Mouse (Mus musculus) erythroid progenitor cell, adult 5-6 weeks (primary cell): ENCODE data around the gene S100b. TPM values are rescaled to one million over a fixed set of nuclear protein-coding genes. Genes with fewer than 3 reads are reported as not detected.

Experiments
- ATAC-seq: replicated peaks from 2 replicates; pipeline ENCODE4 v1.8.0; 2016; ENCODE audit warnings: moderate number of reproducible peaks, mild to moderate bottlenecking, moderate TSS enrichment, inconsistent platforms; ENCODE audit not compliant: poor library complexity, low FRiP score, severe bottlenecking
- total RNA-seq, 2 experiments: library from RNA; stranded (forward) in 1 of 2; stranded (reverse) in 1 of 2; fragments of 150-400 nt in 1 of 2; fragments of 186-747, 209-891 nt in 1 of 2; gene quantifications; 2 replicates each; pipeline versions ENCODE4 v1.2.3 to v1.2.4; 2015 to 2017; ENCODE audit warnings: low replicate concordance in 2 of 2

The S100b gene
- total RNA-seq (2015; ENCODE audit: low replicate concordance) (not detected in 2 replicates), total RNA-seq (2017; ENCODE audit: low replicate concordance) (not detected in 2 replicates)

DNA sequence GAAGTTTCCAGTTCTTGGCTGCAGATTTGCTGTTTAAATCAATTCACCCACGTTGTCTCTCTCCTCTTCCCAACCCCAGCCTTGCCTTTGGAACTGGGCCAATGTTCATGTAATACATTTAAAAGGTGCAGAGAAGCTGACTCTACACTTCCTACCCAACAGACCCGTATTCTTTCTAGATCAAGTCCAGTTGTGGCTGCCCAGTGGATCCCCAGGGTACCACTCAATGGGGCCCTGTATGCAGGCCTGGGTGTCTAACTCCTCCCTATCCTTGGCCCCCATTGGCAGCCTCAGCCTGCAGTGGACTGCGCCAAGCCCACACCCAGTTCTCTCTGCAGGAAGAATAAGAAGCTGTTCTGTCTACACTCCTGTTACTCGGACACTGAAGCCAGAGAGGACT, at the start of gene S100b:
TSS of gene S100b (plus strand) at position 318 of the 400 bp plus-strand sequence.
- no peak for ATAC-seq

GRCm38 (mm10) chr10:76207262-76207796, 46.3 kb upstream of the S100b start:
- no peak for ATAC-seq

DNA sequence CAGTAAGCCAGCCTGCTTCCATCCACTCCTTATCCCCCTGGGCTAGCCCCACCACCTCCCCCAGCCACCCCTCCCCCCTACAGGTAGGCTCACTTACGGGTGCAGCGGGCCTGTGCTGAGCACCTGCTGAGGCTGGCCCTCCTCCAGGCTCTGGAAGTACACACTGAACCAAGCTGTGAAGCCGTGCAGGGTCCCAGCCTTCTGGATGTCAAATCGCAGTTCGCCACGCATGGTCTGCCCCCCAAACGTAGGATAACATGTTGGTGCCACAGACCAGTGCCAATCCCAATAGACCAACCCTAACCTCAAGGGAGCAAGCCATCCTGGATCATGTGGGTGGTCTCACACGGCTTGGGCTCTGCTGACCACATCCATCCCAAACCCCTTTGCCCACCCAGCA, 44.4 kb upstream of the S100b start:
- no peak for ATAC-seq

- ATAC-seq: no peak
Measured at GRCm38 (mm10) chr10:76210806-76211205, 42.8 kb upstream of the S100b start.

DNA sequence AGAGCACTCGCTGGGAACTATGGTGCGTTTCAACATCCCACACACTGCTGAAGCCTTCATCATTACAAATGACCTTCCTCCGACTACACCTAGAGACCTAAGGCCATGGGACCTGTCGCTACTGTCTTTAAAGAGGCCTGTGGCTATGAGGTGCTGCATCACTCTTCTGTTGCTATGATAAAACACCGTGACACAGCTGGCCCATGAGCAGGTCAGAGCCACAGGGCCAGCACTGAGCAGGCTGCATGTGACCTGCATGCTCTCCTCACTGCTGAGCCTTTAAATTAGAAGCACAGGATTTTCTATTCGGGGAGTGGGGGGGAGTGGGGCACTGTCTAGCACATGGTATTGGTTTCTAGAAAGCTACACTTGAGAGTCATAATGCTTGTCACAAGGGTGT, 41.5 kb upstream of the S100b start:
- no peak for ATAC-seq

DNA sequence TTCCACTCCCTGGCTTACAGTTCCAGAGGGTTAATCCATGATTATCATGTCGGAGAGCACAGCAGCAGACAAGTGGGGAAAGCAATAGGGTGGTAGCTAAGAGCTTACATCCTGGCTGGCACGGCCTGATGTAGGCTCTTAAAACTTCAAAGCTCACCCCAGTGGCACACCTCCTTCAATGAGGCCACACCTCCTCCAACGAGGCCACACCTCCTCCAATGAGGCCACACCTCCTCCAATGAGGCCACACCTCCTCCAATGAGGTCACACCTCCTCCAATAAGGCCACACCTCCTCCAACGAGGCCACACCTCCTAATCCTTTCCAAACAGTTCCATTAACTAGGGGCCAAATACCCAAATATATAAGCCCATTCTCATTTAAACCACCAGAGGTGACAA, 39.5 kb upstream of the S100b start:
- no peak for ATAC-seq

GRCm38 (mm10) chr10:76217056-76217455, 36.6 kb upstream of the S100b start:
- ATAC-seq: no peak

- ATAC-seq: no peak
Measured at GRCm38 (mm10) chr10:76218240-76218639, 35.4 kb upstream of the S100b start.

DNA sequence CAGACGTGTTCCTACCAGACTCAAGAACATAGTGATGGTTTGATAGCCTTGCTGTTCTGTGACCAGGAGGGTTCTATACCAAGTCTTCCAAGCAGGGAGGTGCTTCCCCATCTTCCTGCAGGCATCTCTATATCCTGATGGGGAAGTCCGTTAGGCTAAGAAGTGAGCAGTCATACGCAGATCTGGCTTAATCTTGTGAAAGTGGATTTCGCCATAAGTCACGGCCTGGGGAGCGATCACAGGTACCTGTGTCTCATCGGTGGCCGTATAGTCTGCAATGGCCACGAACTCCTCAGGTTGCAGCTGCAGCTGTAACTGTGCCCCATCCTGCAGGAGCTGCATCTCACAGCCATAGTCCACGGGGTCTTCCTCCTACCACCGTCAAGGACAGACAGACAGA, 27.7 kb upstream of the S100b start:
- ATAC-seq: no peak

DNA sequence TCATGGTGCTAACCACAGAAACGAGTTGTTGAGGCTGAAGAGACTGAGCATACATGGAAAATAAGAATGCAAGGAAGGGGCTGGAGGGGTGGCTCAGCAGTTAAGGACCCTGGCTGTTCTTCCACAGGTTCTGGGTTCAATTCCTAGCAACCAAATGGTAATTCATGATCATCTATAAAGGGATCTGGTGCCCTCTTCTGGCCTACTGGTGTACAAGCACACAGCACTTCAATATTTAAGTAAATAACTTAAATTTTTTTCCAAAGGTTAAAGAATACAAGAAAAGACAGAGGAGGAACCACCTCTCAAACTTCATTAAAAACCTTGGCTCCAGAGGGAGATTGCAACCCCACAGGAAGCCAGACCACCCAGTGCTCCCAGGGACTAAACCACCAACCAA, 24.0 kb upstream of the S100b start:
- no peak for ATAC-seq

DNA sequence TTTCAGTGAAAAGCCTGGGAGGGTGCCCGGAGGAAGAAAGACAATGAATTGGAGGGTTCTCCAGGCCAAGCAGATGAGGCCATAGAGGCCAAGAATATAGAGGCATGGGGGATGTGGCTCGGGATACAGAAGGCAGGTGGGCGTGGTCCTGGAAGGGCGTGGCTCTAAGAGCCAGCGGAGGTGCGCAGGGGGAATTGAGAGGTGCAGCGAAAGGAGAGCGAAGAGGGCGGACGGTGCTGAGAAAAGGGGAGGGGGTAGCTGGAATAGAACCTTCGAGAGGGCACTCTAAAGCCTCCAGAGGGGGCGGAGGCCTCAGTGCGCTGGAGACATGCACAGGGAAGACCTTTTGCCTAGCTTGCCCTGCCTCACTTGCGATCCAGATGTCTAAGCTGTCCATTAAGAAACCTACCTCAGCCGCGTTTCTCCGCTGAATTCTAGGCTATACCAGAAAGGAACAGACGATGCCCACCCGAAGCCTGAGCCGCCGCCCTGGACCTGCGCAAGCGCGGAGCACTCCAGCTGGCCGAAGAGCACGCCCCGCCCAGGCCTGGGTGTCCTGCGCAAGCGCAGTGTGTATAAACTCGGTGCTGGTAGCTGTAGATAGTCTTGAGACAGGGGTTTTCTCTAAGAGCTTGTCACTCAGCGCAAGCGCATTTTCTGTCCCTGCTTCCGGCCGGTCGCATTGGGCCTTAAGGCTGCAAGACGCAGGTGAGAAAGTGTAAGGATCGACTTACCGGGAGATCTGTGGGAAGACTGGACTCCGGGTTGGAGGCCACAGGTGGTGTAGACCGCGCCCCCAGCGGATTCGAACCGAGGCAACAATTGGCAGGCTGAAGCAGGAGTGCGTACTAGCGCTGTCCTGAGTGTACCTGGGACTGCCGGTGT, 16.1 kb upstream of the S100b start, which contains the start of gene Prmt2:
TSS of gene Prmt2 (minus strand) at position 525 of the 885 bp plus-strand sequence.
- peak; percentile 98 for ATAC-seq

GRCm38 (mm10) chr10:76239401-76239800, 14.3 kb upstream of the S100b start:
- no peak for ATAC-seq

DNA sequence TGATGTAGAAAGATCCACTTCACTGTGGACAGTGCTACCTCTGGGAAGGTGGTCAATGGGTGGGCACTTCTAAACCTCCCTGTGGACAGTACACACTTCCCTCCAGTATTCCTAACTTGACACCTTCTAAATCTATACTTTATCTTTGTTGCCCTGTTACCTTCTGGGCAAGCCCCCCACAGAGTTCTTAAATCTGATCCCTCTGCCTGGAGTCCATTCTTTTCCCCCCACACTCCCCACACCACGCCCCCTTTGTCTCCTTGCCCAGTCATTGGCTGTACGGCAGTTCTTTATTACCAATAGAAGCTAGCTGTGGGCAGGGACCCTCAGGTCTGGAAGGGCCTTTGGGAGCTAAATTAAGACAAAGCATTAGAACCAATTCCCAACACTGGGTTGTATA, 8.5 kb upstream of the S100b start:
- no peak for ATAC-seq

GRCm38 (mm10) chr10:76246601-76247000, 7.1 kb upstream of the S100b start:
- no peak for ATAC-seq

DNA sequence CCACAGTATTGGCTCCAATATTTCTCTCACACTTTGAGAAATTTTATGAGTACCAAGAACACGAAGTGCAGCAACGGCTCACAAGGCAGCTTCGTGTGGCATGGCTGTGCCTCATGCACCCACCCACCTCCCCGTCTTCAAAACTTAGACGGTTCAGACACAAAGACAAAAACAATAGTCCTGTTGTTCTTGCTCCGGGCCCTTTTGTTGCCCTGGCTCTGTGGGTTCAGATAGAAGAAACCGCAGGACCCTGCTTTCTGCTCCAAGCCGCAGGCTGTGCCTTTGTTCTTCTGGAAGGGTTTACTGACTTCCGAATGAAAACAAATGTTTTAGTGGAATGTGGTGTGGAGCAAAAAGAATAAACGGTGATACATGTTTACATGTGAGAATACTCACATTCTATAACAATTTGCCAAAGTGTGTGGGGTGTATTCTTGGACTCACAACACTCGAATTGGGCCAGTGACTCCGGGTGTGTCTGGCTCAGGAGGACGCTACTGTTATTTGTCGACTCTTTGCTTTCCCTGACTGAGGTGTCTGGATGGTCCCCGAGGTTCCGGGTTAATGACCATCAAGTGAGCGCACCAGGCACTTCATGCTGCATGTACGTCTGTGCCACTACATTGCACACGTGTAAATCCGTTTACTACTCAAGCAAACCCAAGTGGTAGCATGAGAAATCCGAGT, 5.5 kb upstream of the S100b start:
- ATAC-seq: no peak

DNA sequence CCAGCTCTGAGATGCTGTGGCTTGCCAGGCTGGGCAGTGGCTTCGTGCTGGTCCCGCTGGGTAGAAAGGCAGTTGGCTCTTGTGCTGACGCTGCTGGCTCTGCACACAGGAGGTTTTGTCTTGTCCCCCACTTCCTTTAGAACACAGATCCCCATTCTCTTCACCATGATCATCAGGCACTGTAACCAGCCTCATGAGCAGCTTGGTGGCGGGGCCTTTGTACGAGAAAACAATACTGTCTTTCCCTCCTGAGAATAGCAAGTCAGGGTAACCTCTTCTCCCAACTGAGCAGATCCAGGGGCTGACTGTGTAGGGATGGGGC, 5.0 kb upstream of the S100b start:
- no peak for ATAC-seq

DNA sequence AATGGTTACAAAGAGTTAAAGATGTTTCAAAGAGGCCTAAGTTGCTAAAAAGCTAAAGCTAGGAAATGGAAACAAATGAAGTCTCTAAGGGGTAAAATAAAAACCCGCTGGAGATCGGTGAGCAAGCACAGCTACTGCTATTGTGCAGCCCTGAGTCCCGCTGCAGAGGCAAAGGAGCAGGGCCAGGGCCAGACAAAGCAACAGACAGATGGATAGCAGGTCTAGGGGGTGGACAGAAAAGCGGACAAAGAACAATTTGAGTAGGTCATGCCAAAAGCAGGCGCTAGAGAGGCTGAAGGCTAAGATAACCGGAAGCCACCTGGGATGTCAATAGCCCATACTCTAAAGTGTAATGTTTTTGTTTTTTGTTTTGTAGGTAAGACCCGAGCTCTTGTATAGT, 2.8 kb upstream of the S100b start:
- no peak for ATAC-seq

GRCm38 (mm10) chr10:76253079-76253478, 574 bp upstream of the S100b start:
- no peak for ATAC-seq

DNA sequence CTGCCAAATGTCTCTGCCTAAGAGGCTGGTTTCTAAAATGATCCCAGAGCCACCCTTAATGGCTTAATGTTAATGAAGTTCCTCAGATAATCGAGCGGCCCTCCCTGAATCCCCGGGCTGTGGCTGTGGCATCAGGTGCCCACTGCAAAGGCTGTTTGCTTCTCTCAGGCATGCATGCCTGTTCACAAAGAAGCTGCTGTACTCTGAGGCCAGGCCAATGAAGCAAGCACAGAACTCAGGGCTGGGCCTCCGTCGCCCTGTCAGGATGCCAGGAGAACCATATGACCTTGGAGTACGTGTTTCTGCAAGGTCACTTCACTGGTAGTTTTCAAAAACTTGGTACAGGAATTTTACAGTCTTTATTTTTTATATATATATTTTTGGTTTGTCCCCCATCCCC, 2.0 kb downstream of the S100b start:
- no peak for ATAC-seq

- ATAC-seq: no peak
Measured at GRCm38 (mm10) chr10:76257231-76257630, 3.6 kb downstream of the S100b start.
